Mouse (Mus musculus) urinary bladder, postnatal 10 days (tissue): Measurements from ENCODE around the gene Tekt3.

Experiments used
- DNase-seq: peaks from one replicate; pipeline ENCODE4 v3.0.0; 2022; ENCODE audit warnings: low spot score

The Tekt3 gene

DNA sequence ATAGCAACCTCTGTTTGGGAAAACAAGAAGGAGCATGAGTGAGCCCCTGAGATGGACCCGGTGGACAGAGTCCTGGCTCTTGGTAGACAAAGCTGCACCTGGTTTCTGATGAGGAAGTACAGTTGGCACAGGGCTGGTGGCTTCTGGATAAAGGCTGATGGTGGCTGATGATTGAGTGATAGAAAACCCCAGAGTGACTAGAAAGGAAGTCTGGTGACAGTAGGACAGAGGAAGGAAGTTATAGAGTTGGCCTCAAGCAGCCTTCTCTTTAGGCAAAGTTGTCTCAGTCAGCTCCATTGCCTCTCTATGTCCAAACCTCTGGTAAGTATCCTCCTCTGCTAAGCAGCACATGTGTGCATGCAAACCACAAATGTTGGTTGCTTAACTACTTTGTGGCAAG is 1.5 kb upstream of the Tekt3 start:
- no peak for DNase-seq

DNA sequence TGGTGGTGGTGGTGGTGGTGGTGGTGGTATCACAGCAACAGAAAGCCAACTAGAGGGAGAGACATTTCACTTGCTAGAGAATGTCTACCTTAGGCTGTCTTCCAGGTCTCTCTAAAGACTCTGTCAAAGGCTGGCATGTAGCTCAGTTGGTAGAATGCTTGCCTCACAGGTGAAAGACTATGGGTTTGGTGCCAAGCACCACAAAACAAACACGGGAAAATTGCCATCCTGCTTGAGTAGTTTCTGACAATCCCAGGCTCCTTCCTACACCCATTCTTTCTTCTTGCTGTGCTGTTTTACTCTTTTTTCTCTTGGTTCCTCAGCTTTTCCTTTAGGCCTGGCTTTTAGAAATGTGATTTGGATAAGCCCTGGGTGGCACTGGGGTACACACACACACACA is 5.1 kb downstream of the Tekt3 start:
- no peak for DNase-seq

DNA sequence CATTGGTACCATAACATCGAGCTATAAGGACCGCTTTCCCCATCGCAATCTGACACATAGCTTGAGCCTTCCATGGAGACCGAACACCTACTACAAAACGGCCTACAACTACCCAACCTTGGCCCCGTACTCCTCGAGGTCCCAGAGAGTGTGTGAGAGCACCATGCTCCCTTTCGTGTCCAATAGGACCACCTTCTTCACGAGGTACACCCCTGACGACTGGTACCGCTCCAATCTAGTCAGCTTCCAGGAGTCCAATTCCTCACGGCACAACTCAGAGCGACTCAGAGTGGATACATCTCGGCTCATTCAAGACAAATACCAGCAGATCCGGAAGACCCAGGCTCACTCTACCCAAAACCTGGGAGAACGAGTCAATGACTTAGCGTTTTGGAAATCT is 8.6 kb downstream of the Tekt3 start:
- DNase-seq: no peak

DNA sequence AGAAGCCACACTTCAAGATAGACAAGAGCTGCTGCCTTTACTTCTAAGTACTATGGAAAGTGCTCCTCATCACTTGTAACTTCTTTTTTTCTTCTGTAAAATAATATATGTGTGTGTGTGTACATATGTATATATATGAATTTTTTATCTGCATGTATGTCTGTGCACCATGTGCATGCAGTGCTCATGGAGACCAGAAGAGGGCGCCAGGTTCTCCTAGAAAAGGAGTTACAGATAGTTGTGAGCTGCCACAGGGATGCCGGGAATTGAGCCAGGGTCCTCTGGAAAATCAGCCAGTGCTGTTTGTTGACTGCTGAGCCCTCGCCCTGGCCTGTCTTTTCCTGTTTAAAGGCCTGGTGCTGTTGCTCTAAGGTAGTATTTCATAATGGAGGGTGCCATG is 23.1 kb downstream of the Tekt3 start:
- no peak for DNase-seq

DNA sequence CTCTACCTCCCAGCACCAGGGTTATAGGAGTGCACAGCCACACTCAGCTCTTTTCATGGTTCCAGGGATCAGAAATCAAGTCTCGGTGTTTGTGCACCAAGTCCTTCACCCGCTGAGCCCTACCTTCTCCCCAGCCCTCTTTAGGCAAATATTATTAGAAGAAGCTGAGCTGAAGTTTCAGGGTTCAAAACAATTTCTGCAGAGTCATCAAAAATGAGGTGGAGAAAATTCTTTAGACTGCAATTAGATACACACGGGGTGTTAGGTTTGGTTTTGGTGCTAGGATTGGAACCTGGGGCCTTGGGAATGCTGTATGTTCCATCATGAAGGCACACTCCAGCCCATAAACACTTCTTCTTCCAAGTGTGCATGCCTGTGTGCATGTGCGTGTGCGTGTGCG is 27.2 kb downstream of the Tekt3 start:
- no peak for DNase-seq

DNA sequence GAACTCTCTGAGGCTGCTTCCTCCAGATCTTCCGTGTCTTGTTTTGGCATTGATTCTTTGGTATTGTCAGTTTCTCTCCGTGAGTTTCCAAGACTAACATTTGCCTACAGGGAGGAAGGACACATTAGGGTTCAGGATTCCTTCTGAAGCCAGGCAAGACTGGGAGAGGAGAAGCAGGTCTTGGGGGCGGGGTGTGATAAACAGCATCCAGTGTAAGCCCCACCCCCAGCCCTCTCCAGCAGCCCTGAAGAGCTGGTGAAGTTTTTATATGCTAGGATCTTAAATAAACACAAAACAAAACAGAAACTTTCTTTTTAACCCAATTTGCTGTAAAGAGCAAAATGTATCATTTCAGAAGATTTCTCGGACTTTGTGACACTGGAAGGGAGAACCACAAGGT is 28.8 kb downstream of the Tekt3 start:
- no peak for DNase-seq

DNA sequence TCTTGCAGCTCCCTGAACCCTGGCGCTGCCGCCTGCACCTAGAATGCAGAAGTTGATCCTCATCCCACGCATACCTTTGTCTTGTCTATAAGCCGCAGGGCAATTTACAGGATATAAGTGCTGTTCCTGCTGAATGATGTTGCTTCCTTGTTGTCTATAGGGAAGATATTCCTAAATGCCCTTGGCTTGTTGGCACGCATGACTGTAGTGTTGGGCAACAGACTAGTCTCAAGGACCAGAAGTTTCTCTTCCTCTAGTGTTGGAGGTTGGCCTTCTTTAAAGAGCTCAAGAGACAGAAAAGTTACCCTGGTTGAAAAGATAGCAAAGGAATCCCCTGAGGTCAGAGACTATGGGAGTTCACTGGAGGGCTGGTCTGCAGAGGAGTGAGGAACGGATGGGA is 29.5 kb downstream of the Tekt3 start:
- DNase-seq: no peak

DNA sequence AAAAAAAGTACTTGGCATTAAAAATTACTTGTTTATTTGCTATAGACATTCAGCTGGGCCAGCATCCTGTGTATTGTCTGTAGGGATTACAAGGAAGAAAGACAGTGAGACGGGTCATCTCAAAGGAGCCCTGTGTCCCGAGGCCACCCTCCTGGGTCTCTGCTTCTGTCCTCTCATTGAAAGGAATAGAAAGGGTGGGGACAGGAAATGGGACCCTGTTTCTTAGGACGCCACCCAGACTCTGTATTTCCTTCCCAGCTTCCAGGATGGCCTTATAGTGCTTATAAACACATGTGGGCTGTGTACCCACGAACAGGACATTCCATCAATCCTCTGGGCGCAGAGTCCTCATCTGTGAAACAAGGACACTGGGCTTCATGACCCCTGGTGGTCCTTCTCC is 30.8 kb downstream of the Tekt3 start:
- no peak for DNase-seq

DNA sequence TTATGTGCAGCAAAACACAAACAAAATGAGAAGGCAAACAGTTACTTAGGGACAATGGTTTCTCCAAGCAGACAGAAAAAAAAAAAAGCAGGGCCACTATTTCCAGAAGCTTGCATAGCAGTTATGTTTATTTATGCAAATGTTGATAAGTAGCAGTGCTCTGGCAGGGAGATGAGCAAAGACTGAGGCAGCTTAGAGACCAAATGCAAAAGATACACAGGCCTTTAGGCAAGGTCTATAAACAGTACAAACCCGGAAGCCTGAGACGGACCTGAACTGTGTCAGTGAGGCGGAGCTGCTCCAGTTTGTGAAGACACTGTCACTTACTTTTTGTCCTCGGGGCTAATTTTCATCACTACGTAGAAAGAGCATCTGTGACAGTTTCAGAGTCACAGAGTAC is 32.1 kb downstream of the Tekt3 start:
- DNase-seq: no peak

DNA sequence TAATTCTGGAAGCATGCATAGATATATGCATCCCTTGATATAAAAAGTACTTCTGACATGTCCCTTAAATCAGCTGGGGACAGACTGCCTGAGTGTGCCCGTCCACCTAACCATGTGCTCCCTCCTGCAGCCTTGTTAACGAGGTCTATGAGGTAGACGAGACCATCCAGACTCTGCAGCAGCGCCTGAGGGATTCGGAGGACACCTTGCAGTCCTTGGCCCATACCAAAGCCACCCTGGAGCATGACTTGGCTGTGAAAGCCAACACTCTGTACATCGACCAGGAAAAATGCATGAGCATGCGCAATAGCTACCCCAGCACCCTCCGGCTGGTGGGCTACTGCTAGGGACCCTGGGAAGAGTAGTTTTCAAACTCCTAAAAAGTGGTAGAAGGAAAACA is 33.0 kb downstream of the Tekt3 start:
- no peak for DNase-seq

DNA sequence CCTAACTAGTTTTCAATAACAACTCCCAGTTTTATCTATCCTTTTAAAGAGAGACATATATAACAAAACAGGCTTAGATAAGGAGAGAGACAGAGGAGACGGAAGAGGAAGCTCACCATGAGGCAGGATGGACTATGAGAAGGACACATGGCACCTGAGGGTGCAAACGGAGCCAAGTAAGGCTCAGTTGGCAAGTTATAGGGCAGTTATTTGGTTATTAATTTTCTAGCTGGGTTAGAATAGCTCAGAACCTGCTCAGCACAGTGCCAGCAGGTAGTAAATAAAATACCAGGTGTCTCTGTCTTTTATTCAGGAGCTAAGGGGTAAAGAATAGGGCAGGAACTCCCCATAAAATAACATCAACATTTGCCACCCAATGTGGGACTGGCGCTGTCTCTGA is 36.6 kb downstream of the Tekt3 start:
- no peak for DNase-seq

DNA sequence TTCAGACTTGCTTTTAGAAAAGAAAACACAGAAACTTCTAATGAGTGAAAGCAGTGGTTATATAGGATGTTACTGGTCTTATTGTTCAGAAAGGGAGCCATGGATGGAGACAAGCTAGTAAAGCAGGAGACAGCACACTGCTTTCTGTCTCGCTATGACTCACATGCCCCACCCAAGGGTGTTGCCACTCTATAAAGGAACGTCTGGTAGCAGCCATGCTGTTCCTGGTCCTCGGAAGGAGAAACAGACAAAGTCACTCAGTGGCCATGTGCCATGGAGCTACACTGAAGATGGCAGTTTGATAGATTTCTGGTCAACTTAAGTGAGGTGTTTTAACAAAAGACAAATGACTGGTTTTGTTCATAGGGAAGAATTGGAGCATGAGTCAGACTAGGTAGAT is 37.9 kb downstream of the Tekt3 start:
- DNase-seq: no peak

DNA sequence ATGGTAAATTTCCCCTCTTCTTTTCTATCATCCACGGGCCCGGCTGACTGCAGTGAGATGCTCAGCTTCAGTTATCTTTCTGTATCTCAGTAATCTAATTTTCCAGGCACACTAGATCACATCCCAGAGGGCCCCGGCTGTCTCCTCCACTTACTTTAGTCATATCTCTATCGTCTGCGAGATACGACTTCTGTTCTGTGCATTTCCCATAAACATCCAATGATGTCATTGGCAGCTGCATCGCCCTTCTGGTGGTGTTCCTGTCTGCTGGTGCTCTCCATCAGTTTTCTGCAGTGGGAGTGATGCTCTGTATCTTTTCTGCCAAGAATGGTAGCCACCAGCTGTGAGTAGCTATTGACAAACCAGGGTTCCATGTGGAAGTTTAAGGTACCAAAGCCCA is 41.8 kb downstream of the Tekt3 start:
- DNase-seq: no peak

DNA sequence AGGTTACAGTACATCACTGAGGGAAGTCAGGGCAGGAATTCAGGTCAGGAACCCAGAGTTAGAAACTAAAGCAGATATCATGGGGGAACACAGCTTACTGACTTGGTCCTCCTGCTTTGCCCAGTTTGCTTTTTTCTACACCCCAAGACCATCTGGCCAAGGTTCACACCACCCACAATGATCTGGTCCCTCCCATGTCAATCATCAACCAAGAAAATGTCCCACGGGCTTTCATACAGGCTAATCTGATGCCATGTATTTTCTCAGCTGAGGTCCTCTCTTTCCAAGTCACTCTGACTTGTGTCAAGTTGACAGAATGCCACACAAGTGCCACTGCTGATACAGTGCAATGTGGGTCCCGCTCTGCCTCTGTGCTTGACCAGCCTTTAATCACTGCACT is 42.6 kb downstream of the Tekt3 start:
- no peak for DNase-seq

DNA sequence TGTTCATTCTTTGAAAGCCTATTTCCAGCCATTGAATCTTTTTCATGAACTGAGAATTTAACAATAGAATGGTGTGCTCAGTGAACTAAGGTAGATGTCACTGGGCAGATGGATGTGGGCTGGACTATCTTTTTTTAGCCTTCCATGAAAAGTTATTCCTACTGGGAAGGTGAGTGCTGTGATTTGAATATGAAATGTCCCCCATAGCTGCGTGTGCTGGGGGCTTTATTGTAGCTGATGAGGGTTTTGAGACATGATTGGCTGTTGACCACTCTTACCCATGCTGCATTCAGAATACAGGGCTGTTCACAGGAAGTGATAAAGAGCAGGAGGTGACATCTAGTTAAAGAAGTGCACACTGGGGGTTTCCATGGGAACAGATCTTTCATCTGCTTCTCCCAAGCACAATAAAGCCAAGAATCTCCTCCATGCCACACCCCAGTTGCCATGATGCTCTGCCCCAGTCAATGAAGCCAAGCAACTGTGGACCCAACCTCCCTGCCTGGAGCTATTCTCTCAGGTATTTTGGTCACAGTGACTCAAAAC is 47.8 kb downstream of the Tekt3 start:
- DNase-seq: no peak

DNA sequence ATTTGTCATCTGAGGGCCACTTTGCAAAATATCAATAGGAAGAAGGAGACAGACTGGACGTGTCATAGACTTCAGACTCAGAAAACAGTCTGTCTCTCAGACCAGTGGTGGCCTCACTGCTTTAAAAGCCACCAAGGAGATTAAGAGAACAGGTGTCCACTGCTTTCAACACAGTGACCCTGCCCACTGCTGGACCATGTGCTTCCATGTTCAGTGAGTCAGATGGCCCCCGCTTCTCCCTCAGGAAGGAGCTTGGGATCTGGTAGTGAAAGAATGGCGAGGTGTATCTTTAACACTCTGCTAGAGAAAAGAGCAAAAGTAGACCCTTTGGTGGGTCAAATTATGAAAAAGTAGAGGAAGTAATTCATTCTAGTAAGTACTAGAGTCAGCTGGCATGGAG is 48.9 kb downstream of the Tekt3 start:
- DNase-seq: no peak

DNA sequence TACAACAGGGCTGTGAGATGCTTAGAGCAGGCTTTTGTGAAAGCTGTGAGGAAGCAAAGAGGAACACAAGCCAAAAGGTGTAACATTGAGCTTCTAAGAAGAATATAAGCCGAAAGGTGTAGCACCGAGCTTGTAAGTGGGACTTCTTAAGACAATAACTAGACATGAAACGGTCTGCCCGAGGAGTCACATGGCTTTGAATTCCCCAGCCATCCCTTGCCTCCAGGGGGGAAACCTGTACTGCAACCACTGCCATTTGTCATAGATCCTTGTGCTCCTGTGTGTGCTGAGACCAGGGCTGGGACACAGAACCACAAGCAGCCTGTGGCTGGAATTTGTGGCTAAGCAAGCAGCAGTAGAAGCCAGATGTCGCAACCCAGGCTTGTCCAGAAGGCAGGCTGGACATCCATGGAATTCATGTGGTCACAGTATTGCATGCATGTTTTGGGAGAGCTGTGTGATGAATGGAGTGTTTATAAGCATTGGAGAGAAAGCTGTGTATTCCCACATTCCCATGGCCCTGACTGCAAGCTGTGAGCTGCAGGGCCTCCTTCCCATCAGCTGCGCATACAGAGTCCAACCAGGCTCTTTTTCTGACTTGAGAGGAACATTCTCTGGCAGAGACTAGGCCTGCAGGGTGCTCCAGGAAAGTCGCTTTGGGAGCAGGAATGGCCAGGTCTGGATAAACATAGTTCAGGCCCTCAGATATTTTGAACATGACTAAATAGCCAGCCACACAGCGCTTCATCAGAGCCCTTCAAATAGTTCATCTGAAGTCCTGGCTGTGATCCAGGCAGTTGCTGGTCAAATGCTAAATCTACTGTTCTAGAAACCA is 53.6 kb downstream of the Tekt3 start:
- DNase-seq: no peak

DNA sequence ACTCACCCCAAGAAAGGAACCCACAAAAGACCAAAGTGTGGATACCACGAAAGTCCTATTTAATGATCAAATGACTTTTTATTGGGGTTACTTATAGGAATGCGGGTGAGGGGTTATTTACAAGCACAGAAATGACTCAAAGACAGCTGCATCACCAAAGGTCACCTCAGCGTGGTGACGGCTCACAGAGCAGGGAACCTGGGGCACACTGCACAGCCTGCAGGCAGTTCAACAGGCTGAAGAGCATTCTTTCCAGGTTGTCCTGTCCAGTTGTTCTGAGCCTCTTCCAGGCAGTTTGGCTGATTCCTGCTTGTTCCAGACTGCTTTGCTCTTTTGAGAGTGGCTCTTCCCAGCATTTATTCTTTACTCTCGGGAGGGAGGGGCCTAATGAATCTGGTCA is 55.2 kb downstream of the Tekt3 start:
- no peak for DNase-seq

DNA sequence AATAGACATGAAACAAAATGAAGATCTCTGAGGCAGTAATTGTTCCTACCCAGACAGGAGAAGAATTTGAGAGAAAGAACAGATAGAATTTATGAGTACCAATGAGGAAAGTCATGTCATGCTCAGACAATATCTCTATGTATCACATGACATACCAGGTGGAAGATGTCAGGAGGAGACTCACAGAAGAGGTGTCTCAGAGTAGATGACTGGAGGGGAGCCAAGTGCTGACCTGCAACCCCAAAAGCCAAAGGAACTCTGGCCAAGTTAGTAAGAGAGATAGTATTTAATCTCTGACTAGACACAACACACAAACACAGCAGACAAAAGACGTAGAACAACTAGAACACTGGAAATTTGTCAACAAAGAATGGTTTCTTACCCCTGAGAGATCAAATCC is 55.8 kb downstream of the Tekt3 start:
- no peak for DNase-seq

DNA sequence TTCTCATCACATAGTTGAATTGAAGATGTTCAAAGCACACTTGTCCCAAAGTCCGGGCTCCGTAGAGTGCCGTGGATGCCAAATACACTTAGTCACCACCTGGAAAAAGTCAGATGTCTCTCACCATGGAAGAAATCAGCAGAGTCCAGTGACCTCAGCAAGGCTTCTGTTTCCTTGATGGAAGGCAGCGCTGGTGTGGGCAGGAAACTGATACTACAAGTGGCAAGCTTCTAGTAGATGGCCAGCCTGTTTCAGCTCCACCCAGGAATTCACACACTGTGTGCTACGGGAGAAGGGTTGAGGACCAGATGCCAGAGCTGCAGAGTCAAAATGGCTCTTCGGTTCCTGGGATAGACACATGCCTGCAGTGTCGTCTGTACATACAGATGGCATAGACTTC is 58.3 kb downstream of the Tekt3 start:
- no peak for DNase-seq

DNA sequence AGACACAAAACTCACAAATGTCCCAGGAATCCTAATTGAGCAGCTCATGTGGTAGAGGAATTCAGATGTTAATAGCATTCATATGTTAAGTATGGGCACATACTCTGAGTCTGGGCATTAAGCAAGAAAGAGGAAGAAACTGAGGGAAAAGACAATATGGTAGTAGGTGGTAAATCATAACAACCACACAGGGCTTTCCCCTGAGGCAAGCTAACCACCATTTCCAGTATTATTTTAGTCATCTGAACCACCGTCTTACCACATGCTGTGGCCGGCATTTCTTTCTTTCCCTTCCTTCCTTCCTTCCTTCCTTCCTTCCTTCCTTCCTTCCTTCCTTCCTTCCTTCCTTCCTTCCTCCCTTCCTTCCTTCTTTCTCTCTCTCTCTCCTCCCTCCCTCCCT is 60.8 kb downstream of the Tekt3 start:
- no peak for DNase-seq

DNA sequence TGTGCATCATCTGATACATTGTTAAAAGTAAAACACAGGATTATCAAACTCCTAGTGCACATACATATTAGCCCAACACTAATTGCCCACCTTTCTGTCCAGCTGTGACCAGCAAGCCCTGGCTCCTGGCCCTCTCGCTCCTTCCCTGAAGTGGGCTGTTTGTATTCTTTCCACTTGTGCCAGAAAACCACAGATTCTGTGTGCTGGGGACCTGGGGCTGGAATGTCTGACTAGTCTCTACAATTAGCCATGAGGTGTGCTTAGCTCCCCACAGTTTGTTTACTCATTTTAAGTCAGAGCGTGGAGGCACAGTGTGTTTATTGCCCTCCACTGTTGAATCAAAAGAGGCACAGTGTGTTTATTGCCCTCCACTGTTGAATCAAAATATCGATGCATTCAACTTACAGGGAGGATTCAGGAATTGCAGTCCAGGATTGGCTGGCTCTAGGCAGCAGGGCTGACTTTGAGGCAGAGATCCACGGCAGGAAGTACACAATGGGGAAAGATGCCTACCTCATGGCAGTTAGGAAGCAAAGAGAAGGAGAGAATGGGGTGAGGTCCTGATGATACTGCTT is 61.4 kb downstream of the Tekt3 start:
- no peak for DNase-seq

DNA sequence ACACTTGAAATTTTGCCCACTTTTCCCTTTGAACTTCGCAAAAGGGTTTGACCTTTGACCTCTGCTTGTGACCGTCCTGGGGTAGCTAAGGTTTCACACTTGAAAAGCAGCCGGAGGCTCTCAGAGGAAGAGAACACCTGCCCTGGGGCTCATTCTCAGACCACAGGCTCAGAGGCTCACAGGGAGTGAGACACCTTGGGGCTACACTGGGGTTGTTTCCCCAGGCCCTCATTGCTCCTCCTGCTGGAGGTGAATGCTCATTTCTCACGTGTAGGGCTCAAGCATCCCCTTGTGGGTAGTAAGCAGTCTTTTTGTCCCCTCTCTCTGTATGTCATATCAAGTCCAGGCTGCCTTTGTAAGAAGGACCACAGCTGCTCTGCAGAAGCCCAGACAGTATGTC is 62.9 kb downstream of the Tekt3 start:
- no peak for DNase-seq
